Mouse (Mus musculus): ENCODE data around the gene Med26.

GRCm38 (mm10) chr8:72517421-72517988, 30.6 kb downstream of the Med26 start:
- no peak for TF ChIP-seq POLR2A (IDR thresholded peaks at IDR 0.05; ENCODE audit: low read depth, low read length)
- TF ChIP-seq CTCF (IDR thresholded peaks at IDR 0.05; ENCODE audit: extremely low read depth, insufficient read depth, insufficient read length, insufficient replicate concordance), result no peak

All from spleen, adult 2 months (tissue).